Mouse (Mus musculus): ENCODE measurements around the gene Nol6.

The Nol6 gene

GRCm38 (mm10) chr4:41118706-41119292, 5.5 kb downstream of the Nol6 start:
- peak; percentile 67 for DNase-seq (ENCODE audit: low read depth, low spot score)

DNA sequence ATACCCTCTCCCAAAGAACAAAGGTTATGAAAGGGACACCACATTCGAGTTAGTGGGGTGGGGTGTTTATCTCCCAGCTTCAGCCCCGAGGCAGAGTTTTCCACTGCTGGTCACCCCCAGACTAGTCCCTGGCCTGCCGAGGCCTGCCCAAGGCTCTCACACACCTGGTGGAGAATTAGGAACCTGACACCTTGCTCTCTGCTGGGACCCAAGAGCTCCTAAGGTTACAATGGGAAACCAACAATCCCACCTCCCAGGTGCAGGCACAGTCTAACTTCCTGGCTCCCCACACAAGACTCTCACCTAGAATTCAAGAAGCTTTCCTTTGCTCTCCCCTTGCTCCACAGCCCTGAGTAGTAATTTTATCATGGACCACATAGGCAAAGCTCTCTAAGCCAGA, 7.4 kb downstream of the Nol6 start:
- no peak for DNase-seq (ENCODE audit: low read depth, low spot score)

DNA sequence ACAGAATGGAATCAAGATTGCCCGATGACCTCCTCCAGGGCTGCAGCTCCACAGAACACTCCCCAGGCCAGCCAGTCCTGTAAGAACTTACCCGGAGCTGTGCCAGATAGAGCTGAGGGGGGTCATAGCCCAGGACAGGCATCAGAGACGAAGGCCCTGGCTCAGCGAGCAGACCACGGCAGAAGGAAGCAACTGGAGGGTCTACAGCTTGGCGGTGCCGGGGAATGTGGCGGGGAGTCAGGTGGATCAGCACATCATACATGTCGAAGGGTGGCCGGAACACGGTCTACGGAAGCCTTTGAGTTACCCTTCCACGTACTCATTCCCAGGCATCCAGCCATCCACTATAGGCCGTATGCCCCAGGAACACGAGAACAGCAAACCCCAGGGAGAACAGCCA, 8.5 kb downstream of the Nol6 start:
- DNase-seq (ENCODE audit: low read depth, low spot score): no peak

- no peak for DNase-seq (ENCODE audit: low read depth, low spot score)
Measured at GRCm38 (mm10) chr4:41115074-41115473, 9.2 kb downstream of the Nol6 start.

- DNase-seq (ENCODE audit: low read depth, low spot score): peak; percentile 17
Measured at GRCm38 (mm10) chr4:41114358-41115070, 9.7 kb downstream of the Nol6 start.

GRCm38 (mm10) chr4:41108717-41109425, 15.4 kb downstream of the Nol6 start:
- DNase-seq (ENCODE audit: low read depth, low spot score): no peak

GRCm38 (mm10) chr4:41107440-41107839, 16.8 kb downstream of the Nol6 start:
- DNase-seq (ENCODE audit: low read depth, low spot score): no peak

DNA sequence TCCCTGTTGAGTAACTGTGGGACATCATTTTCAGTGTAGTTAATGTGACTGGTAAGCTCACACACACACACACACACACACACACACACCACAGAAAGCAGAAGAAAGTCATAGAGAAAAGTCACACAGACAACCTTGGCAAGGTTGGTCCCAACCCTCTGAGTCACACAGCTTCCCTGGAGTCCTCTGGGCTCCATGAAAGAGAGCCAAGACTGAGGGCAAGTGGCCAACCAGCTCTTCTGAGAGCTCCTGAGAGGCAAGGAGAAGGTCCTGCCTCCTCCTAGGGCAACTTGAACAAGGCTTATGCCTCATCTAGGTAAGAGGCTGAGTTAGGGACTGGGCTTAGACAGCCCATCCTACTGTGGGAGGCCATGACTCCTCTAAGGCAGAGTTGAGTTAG, 21.4 kb downstream of the Nol6 start:
- DNase-seq (ENCODE audit: low read depth, low spot score): no peak

GRCm38 (mm10) chr4:41100986-41101385, 23.3 kb downstream of the Nol6 start:
- no peak for DNase-seq (ENCODE audit: low read depth, low spot score)

DNA sequence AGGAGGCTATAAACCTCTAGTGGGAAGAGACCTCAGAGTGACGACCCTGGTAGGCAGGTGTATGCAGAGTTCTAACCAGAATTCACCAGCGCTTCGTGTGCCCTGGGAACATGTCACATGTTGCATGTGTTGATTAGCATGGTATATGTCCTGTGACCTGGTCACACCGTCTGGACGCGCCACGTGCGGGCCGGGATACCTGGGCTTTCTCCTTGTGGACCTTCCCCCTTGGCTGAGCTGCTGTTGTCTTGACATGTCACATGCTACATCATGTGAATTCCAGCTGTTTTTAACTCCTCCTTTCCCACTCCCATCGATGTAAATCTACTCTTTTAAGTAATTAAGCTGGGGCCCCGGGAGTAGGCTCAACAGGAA, 25.7 kb downstream of the Nol6 start:
- DNase-seq (ENCODE audit: low read depth, low spot score): peak; percentile 19

GRCm38 (mm10) chr4:41097871-41098576, 26.2 kb downstream of the Nol6 start, which contains the start of gene Aqp3:
Gene Aqp3 (minus strand): TSS chr4:41098183.
- DNase-seq (ENCODE audit: low read depth, low spot score): peak; percentile 49

DNA sequence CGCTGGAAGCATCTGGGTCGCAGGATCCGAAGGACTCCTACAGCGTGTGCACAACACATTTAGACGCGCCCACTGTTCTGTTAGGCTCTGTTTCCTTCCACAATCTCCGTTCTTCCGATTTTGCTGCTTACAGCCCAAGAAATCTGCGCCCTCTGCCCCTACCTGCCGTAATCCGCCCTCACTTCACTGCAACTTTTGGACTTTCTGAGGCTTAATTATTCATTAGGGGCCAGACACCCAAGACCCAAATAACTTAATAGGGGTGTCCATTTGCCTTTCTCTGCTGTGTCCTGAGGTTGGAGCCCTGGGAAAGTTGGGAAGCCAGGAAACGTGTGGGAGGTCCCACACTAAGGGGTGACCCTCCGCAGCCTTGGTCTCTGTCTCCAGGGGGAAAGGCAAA, 26.9 kb downstream of the Nol6 start:
- no peak for DNase-seq (ENCODE audit: low read depth, low spot score)

DNA sequence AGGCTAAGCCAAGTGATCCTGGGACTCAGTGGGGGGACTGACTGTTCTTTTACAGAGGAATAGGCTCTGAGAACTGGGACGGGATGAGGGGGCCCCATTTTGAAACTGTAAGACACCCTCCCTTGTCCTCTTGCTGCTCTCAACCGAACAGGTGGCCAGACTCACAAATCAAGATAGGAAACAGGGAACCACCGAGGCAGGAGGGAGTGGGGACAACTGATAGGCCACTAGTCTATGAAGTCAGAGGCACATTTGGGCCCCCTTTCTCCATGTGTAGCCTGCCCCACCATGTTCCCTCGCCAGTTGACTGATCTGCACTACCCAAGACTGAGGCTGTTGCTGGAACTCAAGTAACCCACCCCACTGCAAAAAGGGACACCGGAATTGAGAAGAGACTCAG, 27.5 kb downstream of the Nol6 start:
- DNase-seq (ENCODE audit: low read depth, low spot score): no peak

- DNase-seq (ENCODE audit: low read depth, low spot score): no peak
Measured at GRCm38 (mm10) chr4:41096169-41096568, 28.1 kb downstream of the Nol6 start.

DNA sequence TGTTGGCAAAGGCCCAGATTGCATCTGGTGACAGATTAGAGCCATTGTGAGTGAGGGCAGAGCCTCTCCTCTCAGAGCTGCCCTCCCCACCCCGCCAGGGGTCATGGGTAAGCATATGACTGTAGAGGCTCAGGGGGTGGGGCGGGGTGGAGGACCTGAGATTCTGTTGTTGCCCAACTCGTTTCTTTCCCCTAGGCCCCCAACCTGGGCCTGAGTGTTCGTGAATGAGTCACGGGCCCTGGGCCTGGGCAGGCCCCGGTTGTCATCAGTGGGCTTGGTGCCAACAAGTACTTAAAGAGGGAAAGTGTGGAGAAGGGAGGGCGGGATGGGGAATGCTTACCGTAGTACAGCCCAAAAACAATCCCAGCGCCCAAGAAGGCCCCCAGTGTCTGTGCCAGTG, 29.9 kb downstream of the Nol6 start:
- DNase-seq (ENCODE audit: low read depth, low spot score): no peak

GRCm38 (mm10) chr4:41092958-41093357, 31.3 kb downstream of the Nol6 start:
- no peak for DNase-seq (ENCODE audit: low read depth, low spot score)

GRCm38 (mm10) chr4:41091391-41091790, 32.9 kb downstream of the Nol6 start:
- DNase-seq (ENCODE audit: low read depth, low spot score): no peak

GRCm38 (mm10) chr4:41089705-41090104, 34.5 kb downstream of the Nol6 start:
- DNase-seq (ENCODE audit: low read depth, low spot score): no peak

GRCm38 (mm10) chr4:41089189-41089588, 35.1 kb downstream of the Nol6 start:
- no peak for DNase-seq (ENCODE audit: low read depth, low spot score)

DNA sequence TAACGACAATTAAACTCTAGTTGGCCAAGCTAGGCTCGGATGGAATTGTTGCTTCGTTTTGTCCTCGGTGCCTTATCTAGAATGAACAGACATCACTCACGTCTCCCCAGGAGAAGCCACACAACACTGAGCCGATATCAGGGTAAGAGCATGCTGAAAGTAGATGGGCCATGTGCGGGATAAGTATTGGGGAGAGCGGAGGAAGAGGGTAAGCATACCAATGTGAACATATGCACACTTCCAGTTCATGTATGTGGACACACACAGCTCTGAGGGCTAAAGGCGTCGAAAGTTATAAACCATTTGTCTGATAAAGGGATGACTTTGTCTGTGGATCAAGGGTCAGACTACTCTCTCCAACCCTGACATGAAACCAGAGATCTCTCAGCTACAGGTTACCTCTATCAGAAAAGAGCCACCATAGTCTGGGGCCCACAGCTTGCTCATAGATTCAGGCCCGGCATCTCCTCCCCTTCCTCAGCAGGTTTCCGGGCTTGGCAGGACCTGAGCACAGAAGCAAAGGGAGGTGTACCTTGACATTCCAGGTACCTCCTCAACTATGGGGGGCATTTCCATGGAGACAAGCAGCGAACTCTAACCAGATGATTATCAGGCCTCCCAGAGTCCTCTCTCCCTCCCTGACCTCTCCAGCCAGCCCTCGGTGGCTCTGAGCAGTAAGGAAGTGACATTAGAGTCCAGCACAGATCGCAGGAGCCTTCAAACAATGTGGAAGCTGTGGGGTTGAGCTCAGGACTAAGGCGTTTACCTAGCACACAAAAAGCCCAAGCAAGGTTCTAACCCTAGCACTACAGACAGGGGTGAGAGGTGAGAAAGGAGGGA, 36.6 kb downstream of the Nol6 start:
- no peak for DNase-seq (ENCODE audit: low read depth, low spot score)

DNA sequence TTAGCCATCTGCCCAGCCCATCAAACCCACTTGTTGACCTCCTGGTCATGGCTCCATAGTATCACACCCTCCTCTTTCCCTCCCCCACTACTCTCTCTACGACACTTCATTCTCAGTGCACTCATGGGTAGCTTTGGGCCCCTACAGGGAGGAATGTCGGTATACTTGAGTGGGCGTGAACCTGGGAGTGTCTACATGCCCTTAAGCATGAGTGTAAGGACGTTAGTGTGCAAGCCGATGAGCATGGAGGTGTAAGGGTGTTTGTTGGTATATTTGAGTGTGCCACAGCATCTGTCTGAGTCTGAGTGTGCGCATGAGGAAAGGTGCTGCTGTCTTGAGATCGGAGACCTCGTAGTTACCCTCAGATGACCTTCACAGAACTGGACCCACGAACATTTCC, 37.3 kb downstream of the Nol6 start:
- DNase-seq (ENCODE audit: low read depth, low spot score): no peak
